Mouse (Mus musculus) hindbrain, embryonic 12.5 days (tissue): ENCODE measurements around the gene Rps6kc1. TPM values are rescaled to one million over a fixed set of nuclear protein-coding genes. Genes with fewer than 3 reads are reported as not detected.

Source experiments
- ATAC-seq: fragments of 200-750 bp; cut with Nextera tagmentation; 2 replicates; pipeline ENCODE4 v1.8.0; 2017; ENCODE audit warnings: moderate TSS enrichment; ENCODE audit not compliant: low FRiP score
- H3K27ac ChIP-seq: fragments of 300-500 bp; sonication (generic); 2 replicates; pipeline ENCODE4 v1.5.1; 2016; ENCODE audit warnings: mild to moderate bottlenecking
- H3K27me3 ChIP-seq: fragments of 300-500 bp; sonication (generic); 2 replicates; pipeline ENCODE4 v1.6.1; 2016; ENCODE audit warnings: mild to moderate bottlenecking
- H3K36me3 ChIP-seq: fragments of 300-500 bp; sonication (generic); 2 replicates; pipeline ENCODE4 v1.6.1; 2016; ENCODE audit warnings: mild to moderate bottlenecking
- H3K4me1 ChIP-seq: fragments of 300-500 bp; sonication (generic); 2 replicates; pipeline ENCODE4 v1.6.1; 2016
- H3K4me2 ChIP-seq: fragments of 300-500 bp; sonication (generic); replicated peaks from 2 replicates; pipeline ENCODE4 v1.6.1; 2016; ENCODE audit warnings: mild to moderate bottlenecking
- H3K4me3 ChIP-seq: fragments of 300-500 bp; sonication (generic); 2 replicates; pipeline ENCODE4 v1.5.1; 2016; ENCODE audit warnings: mild to moderate bottlenecking
- H3K9ac ChIP-seq: fragments of 300-500 bp; sonication (generic); 2 replicates; pipeline ENCODE4 v1.6.1; 2016; ENCODE audit warnings: mild to moderate bottlenecking, moderate library complexity
- H3K9me3 ChIP-seq: fragments of 300-500 bp; sonication (generic); replicated peaks from 2 replicates; pipeline ENCODE4 v1.6.1; 2016; ENCODE audit warnings: mild to moderate bottlenecking
- WGBS: fragments of 180-500 bp; shearing (Covaris S2); methylation state at CpG from one replicate; pipeline ENCODE4 v1.1.7; 2016; 5-methylcytosine and 5-hydroxymethylcytosine counted together
- polyA plus RNA-seq: library from polyadenylated mRNA; unstranded; fragments of >200 nt; fragmentation: Nextera tagmentation; extraction: Ambion mirVana; gene quantifications from 2 replicates; pipeline ENCODE4 v1.2.1, GENCODE M21; 2016

Gene Rps6kc1
- polyA plus RNA-seq, 1 experiment from 2014 or later: 23.9 TPM

DNA sequence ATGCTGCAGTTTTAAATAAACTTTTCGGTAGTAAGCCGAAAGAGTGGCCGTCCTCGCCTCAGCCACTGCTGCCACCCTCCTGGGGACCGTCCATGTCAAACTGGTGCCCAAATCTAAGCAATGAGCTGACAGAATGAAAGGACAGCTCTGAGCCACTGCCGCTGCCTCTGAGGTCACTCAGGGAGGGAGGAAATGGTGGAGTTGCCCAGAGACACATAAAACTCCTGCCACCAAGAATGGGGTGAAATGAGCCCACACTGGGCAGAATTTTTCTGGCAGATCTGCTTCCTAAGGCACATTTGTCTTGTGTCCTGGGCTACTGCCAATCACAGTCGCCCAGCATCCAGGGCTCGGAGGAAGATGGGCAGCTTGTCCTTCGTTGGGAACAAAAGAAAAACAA is 255.5 kb downstream of the Rps6kc1 start:
- Histone ChIP-seq H3K9ac (no peak overlapping the region), H3K27me3 (no peaks in the 10 kb centered on the region), H3K36me3 (no peaks in the 10 kb centered on the region), H3K4me1 (peaks cover 18% of the 10 kb centered on the region), H3K9me3 (no peaks in the 10 kb centered on the region), H3K4me2 (no peak overlapping the region), H3K27ac (no peak overlapping the region), H3K4me3 (no peak overlapping the region)
- 52% methylated on average over 9 of the region's 9 CpGs for WGBS
- no peak for ATAC-seq

DNA sequence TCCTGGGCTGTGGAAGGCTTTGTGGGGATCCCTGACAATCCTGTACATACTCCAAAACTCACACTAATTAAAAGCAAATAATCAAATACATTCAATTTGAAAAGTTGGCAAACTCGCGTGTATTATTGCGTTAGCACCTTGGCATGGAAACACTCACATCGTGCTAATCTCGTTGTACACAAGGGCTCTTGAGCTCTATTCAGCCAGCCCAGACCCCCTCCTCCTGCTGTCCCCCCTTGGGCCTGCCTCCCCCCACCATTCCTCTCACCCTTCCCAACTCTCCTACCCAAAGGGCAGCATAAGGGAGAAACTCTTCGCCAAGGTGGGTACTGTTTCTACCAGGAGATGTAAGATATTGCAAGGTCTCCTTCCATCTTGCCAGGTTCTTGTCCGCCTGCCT is 255.9 kb downstream of the Rps6kc1 start:
- WGBS: 87% methylated on average over 7 of the region's 7 CpGs

DNA sequence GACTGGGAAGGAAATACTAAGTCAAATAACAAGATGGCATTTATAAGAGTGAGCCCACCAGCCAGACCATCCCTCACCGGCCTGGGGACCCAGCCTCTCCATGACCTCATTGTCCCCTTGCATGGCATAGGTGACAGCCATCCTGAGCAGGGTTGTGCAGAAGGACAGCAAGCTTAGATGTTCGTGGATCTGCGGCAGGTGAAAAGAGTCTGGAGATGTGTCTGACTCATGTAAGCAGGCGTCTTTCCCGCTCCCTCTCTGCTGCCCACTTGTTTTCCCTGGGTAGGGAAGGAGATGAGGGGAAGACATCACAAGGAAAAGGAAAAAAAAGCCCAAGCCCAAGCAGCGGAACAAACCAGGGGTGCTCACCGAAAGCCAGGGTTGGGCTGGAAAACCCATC is 256.5 kb downstream of the Rps6kc1 start:
- ATAC-seq: no peak
- Histone ChIP-seq H3K36me3 (no peaks in the 10 kb centered on the region), H3K27ac (peak overlapping the region; percentile 67; the same call in 1 of the 2 replicates), H3K4me3 (no peak overlapping the region), H3K27me3 (no peaks in the 10 kb centered on the region), H3K9me3 (no peaks in the 10 kb centered on the region), H3K4me1 (peaks cover 16% of the 10 kb centered on the region), H3K4me2 (no peak overlapping the region), H3K9ac (no peak overlapping the region)
- 91% methylated on average over 7 of the region's 7 CpGs for WGBS

More for the DNA sequence above, 255.9 kb downstream of the Rps6kc1 start:
- no peaks in the 10 kb centered on the region for H3K27me3 ChIP-seq
- no peak for ATAC-seq
- no peak overlapping the region for H3K9ac ChIP-seq
- H3K4me1 ChIP-seq: peaks cover 18% of the 10 kb centered on the region
- no peak overlapping the region for H3K4me3 ChIP-seq
- H3K4me2 ChIP-seq: no peak overlapping the region
- no peaks in the 10 kb centered on the region for H3K9me3 ChIP-seq
- no peak overlapping the region for H3K27ac ChIP-seq
- no peaks in the 10 kb centered on the region for H3K36me3 ChIP-seq

- H3K9me3 ChIP-seq: no peaks in the 10 kb centered on the region
- H3K27ac ChIP-seq: peak overlapping the region; percentile 67
- H3K36me3 ChIP-seq: no peaks in the 10 kb centered on the region
- H3K4me2 ChIP-seq: no peak overlapping the region
- no peak overlapping the region for H3K4me3 ChIP-seq
- no peaks in the 10 kb centered on the region for H3K27me3 ChIP-seq
- peaks cover 13% of the 10 kb centered on the region for H3K4me1 ChIP-seq
- 80% methylated on average over 6 of the region's 6 CpGs for WGBS
- peak; percentile 40; the same call in 1 of the 2 replicates for ATAC-seq
- H3K9ac ChIP-seq: no peak overlapping the region
Measured at GRCm38 (mm10) chr1:190654694-190655001, 256.9 kb downstream of the Rps6kc1 start.

GRCm38 (mm10) chr1:190653989-190654693 is 257.4 kb downstream of the Rps6kc1 start:
- Histone ChIP-seq H3K4me3 (no peak overlapping the region), H3K36me3 (no peaks in the 10 kb centered on the region), H3K9ac (no peak overlapping the region), H3K4me2 (no peak overlapping the region), H3K4me1 (peaks cover 13% of the 10 kb centered on the region), H3K9me3 (no peaks in the 10 kb centered on the region), H3K27ac (peak overlapping the region; percentile 67; the same call in 1 of the 2 replicates), H3K27me3 (no peaks in the 10 kb centered on the region)
- peak; percentile 54 for ATAC-seq
- WGBS: 68% methylated on average over 20 of the region's 20 CpGs

DNA sequence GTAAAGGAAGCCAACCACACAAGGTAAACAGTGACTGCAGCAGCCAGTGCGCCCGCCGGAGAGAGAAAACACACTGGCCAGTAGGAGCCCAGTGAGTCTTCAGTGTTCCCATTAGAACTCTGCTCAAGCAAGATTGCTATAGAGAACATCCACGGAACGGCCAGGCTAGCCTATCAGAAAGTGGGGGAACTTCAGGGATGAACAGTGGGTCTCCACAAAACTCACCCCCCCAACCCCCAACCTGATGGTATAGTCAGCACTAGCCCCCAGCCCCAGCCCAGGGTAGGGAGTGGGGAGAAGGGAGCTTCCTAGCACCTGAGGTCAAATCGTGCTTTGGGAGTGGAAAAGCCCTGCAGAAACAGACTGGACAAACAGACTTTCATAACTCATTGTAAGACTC is 258.5 kb downstream of the Rps6kc1 start:
- no peaks in the 10 kb centered on the region for H3K36me3 ChIP-seq
- no peaks in the 10 kb centered on the region for H3K9me3 ChIP-seq
- no peak overlapping the region for H3K4me2 ChIP-seq
- H3K4me3 ChIP-seq: no peak overlapping the region
- WGBS: 77% methylated on average over 6 of the region's 6 CpGs
- ATAC-seq: no peak
- peaks cover 13% of the 10 kb centered on the region for H3K4me1 ChIP-seq
- no peak overlapping the region for H3K9ac ChIP-seq
- no peak overlapping the region for H3K27ac ChIP-seq
- H3K27me3 ChIP-seq: no peaks in the 10 kb centered on the region

Other genes with a start within 250 kb of the Rps6kc1 start
- gene Angel2, start 13.3 kb upstream of the Rps6kc1 start, polyA plus RNA-seq: 63.1 and 64.4 TPM in 2 replicates
- 81.0 and 94.6 TPM in 2 replicates for gene Vash2, start 67.5 kb upstream of the Rps6kc1 start, polyA plus RNA-seq
- gene Flvcr1, start 114.4 kb upstream of the Rps6kc1 start, polyA plus RNA-seq: 9.1 and 9.6 TPM in 2 replicates
- gene Spata45, start 124.9 kb upstream of the Rps6kc1 start, polyA plus RNA-seq: not detected in 2 replicates
- gene Tatdn3, start 151.2 kb upstream of the Rps6kc1 start, polyA plus RNA-seq: 14.5 and 17.6 TPM in 2 replicates
- 12.6 and 15.8 TPM in 2 replicates for gene Nsl1, start 151.2 kb upstream of the Rps6kc1 start, polyA plus RNA-seq
- 2.8 and 3.8 TPM in 2 replicates for gene Batf3, start 186.1 kb upstream of the Rps6kc1 start, polyA plus RNA-seq